Mouse (Mus musculus): ENCODE measurements at regions not wholly inside any gene's neighbourhood (a gene's known extent, or its start where the extent isn't known, plus 50 kb on each side); places are given as distances from the start of the nearest gene placed in this dataset.

DNA sequence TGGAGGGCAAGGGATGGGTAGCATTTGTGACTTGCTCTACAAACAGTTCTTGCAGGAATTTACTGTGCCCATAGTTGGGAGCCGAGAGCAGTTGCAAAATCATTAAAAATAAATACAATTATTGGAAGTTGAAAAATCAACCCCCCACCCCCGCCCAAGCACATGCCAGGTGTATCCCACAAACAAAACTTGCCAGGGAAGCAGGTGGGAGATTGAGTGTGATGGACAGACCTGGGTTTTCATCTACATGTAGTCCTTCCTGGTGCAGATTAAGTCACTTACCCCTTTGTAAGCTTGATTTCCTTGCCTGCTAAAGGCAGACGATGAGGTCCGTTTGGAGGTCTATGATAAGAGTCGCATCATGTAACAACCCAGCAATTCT lies 280.3 kb downstream of the Insig2 start:
- 69% methylated on average over 5 of the region's 5 CpGs for WGBS
- ATAC-seq (ENCODE audit: low FRiP score, low TSS enrichment) (no peak), DNase-seq (no peak)
- Histone ChIP-seq H3K9ac (replicated peaks; ENCODE audit: low read length) (no peak overlapping the region), H3K4me3 (replicated peaks; ENCODE audit: low read depth, low read length) (no peak overlapping the region), H3K4me2 (ENCODE audit: low read length) (no peak overlapping the region), H3K4me1 (ENCODE audit: control insufficient read depth, insufficient read depth, low read length) (peaks cover 6% of the 10 kb centered on the region), H3K36me3 (ENCODE audit: control insufficient read depth, insufficient read depth, low read length) (no peaks in the 10 kb centered on the region), H3K9me3 (ENCODE audit: control insufficient read depth, low read length) (no peaks in the 10 kb centered on the region), H3K27ac (replicated peaks; ENCODE audit: low read depth, low read length) (no peak overlapping the region), H3K27me3 (ENCODE audit: control insufficient read depth, insufficient read depth, low read length) (peaks cover 9% of the 10 kb centered on the region; the same call in 1 of the 2 replicates)

- H3K4me3 ChIP-seq (replicated peaks; ENCODE audit: low read depth, low read length), result no peak overlapping the region
- no peaks in the 10 kb centered on the region for H3K36me3 ChIP-seq (ENCODE audit: control insufficient read depth, insufficient read depth, low read length)
- 0 out of 2 replicates have a peak, but pooled peaks cover 9% of the 10 kb centered on the region for H3K27me3 ChIP-seq (ENCODE audit: control insufficient read depth, insufficient read depth, low read length)
- H3K9me3 ChIP-seq (ENCODE audit: control insufficient read depth, low read length), result no peaks in the 10 kb centered on the region
- DNase-seq (peak; percentile 82), ATAC-seq (ENCODE audit: low FRiP score, low TSS enrichment) (peak; percentile 53; the same call in 1 of the 2 replicates)
- H3K9ac ChIP-seq (replicated peaks; ENCODE audit: low read length), result no peak overlapping the region
- peaks cover 6% of the 10 kb centered on the region for H3K4me1 ChIP-seq (ENCODE audit: control insufficient read depth, insufficient read depth, low read length)
- H3K27ac ChIP-seq (replicated peaks; ENCODE audit: low read depth, low read length), result no peak overlapping the region; the same call in 1 of the 2 replicates
- WGBS, result 23% methylated on average over 11 of the region's 11 CpGs
- H3K4me2 ChIP-seq (ENCODE audit: low read length), result no peak overlapping the region
Measured at GRCm38 (mm10) chr1:121053692-121054091, 278.7 kb downstream of the Insig2 start.

DNA sequence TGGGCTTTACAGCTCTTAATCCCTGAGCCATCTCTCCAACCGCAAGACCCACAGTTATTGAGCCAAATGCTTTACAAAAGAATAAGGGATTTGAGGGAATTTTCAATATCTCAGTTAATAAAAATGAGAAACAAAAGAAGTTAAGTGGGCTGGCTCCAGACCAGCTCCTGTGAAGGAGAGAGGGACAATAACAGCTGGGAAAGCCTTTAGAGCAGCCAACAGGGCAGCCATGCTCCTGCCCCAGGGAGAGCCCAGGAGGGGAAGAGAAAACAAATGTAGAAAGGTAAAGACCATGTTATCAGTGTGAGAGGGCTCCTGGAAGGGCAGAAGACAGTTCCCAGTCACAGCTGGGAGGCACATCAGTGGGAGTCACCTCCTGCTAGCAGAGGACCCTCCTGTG lies 257.8 kb downstream of the Insig2 start:
- H3K27ac ChIP-seq (replicated peaks; ENCODE audit: low read depth, low read length), result no peak overlapping the region
- no peaks in the 10 kb centered on the region for H3K9me3 ChIP-seq (ENCODE audit: control insufficient read depth, low read length)
- no peaks in the 10 kb centered on the region for H3K27me3 ChIP-seq (ENCODE audit: control insufficient read depth, insufficient read depth, low read length)
- no peak overlapping the region for H3K4me3 ChIP-seq (replicated peaks; ENCODE audit: low read depth, low read length)
- no peak overlapping the region for H3K4me2 ChIP-seq (ENCODE audit: low read length)
- H3K4me1 ChIP-seq (ENCODE audit: control insufficient read depth, insufficient read depth, low read length), result no peaks in the 10 kb centered on the region
- WGBS, result 53% methylated on average over 1 of the region's 1 CpGs
- no peaks in the 10 kb centered on the region for H3K36me3 ChIP-seq (ENCODE audit: control insufficient read depth, insufficient read depth, low read length)
- ATAC-seq (ENCODE audit: low FRiP score, low TSS enrichment) (no peak), DNase-seq (no peak)
- H3K9ac ChIP-seq (replicated peaks; ENCODE audit: low read length), result no peak overlapping the region

- Histone ChIP-seq H3K4me2 (ENCODE audit: low read length) (no peak overlapping the region), H3K9ac (replicated peaks; ENCODE audit: low read length) (no peak overlapping the region), H3K36me3 (ENCODE audit: control insufficient read depth, insufficient read depth, low read length) (no peaks in the 10 kb centered on the region), H3K4me3 (replicated peaks; ENCODE audit: low read depth, low read length) (no peak overlapping the region), H3K9me3 (ENCODE audit: control insufficient read depth, low read length) (no peaks in the 10 kb centered on the region), H3K27ac (replicated peaks; ENCODE audit: low read depth, low read length) (peak overlapping the region; percentile 50), H3K27me3 (ENCODE audit: control insufficient read depth, insufficient read depth, low read length) (no peaks in the 10 kb centered on the region), H3K4me1 (ENCODE audit: control insufficient read depth, insufficient read depth, low read length) (no peaks in the 10 kb centered on the region)
- peak; percentile 39 for DNase-seq
- 19% methylated on average over 5 of the region's 5 CpGs for WGBS
- ATAC-seq (ENCODE audit: low FRiP score, low TSS enrichment), result no peak
Measured at GRCm38 (mm10) chr1:121082839-121083238, 249.6 kb downstream of the Insig2 start.

DNA sequence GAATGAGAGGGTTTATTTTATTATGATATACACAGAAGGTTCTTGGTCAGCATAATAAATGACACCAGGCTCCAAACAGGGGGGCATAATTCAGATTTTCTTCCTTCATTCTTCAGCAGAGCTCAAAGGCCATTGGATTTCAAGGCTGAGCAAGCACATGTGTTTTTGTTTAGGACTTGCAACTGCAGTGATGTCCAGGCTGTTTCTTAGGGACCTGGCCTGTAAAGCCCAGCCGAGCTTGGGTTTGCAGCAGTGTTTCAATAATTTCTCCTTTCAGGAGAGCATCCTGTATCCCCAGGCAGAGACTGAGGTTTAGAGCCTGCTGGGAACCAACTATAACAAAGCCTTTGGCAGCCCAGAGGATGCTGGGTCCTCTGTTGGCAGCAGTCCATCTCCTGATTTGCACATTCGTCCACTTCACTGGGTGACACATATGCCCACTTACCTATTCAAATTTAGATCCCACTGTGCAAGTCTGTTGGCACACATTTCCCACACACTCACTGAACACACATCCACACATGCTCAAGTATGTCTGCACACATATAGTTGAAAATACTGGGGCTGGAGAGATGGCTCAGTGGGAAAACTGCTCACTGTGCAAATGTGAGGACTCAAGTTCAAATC lies 247.2 kb downstream of the Insig2 start:
- no peaks in the 10 kb centered on the region for H3K4me1 ChIP-seq (ENCODE audit: control insufficient read depth, insufficient read depth, low read length)
- DNase-seq (peak; percentile 74), ATAC-seq (ENCODE audit: low FRiP score, low TSS enrichment) (peak; percentile 60)
- no peaks in the 10 kb centered on the region for H3K36me3 ChIP-seq (ENCODE audit: control insufficient read depth, insufficient read depth, low read length)
- no peaks in the 10 kb centered on the region for H3K27me3 ChIP-seq (ENCODE audit: control insufficient read depth, insufficient read depth, low read length)
- no peak overlapping the region for H3K27ac ChIP-seq (replicated peaks; ENCODE audit: low read depth, low read length)
- H3K4me3 ChIP-seq (replicated peaks; ENCODE audit: low read depth, low read length), result no peak overlapping the region
- no peaks in the 10 kb centered on the region for H3K9me3 ChIP-seq (ENCODE audit: control insufficient read depth, low read length)
- H3K9ac ChIP-seq (replicated peaks; ENCODE audit: low read length), result no peak overlapping the region
- WGBS, result 30% methylated on average over 2 of the region's 2 CpGs
- no peak overlapping the region for H3K4me2 ChIP-seq (ENCODE audit: low read length)

DNA sequence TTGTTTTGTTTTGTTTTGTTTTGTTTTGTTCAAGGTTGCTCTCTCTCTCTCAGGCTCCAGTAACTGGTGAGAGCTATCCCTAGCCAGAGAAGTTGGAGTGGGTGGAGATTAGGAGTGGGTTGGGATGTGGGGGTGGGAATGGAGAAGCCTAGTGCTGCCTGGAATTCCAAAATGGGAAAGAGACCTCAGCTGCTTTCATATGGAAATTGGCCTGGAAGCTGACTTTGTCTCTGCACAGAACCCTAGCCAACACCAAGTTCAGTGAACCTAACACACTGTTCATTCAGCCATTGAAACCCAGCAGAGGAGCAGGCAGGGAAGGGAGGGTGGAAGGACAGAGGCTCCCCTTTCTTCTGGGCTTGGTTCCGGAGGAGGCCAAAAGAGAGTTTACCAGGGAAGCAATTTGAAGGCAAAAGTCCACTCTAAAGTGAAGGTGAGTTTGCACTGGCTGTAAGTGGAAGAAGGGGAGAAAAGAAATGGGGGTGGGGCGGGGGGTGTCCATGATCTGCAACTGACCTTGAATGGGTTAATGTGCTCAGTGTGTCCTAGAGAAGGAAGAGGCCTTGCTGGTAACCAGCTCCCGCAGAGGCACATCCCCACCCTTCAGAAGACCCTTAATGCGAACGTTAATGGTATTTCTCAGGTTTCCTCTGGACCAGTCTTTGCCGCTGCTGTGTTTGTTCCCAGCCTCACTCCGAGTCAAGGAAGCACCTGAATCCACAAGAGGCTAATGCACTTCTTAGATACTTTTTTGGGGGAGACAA lies 245.1 kb downstream of the Insig2 start:
- H3K36me3 ChIP-seq (ENCODE audit: control insufficient read depth, insufficient read depth, low read length), result no peaks in the 10 kb centered on the region
- H3K27me3 ChIP-seq (ENCODE audit: control insufficient read depth, insufficient read depth, low read length), result no peaks in the 10 kb centered on the region
- peak; percentile 57 for ATAC-seq (ENCODE audit: low FRiP score, low TSS enrichment)
- no peak overlapping the region for H3K4me3 ChIP-seq (replicated peaks; ENCODE audit: low read depth, low read length)
- no peaks in the 10 kb centered on the region for H3K4me1 ChIP-seq (ENCODE audit: control insufficient read depth, insufficient read depth, low read length)
- peak overlapping the region; percentile 20; the same call in 1 of the 2 replicates for H3K4me2 ChIP-seq (ENCODE audit: low read length)
- 9% methylated on average over 7 of the region's 7 CpGs for WGBS
- peak overlapping the region; percentile 47; the same call in 1 of the 2 replicates for H3K27ac ChIP-seq (replicated peaks; ENCODE audit: low read depth, low read length)
- H3K9ac ChIP-seq (replicated peaks; ENCODE audit: low read length), result no peak overlapping the region
- peak; percentile 62 for DNase-seq
- H3K9me3 ChIP-seq (ENCODE audit: control insufficient read depth, low read length), result no peaks in the 10 kb centered on the region

DNA sequence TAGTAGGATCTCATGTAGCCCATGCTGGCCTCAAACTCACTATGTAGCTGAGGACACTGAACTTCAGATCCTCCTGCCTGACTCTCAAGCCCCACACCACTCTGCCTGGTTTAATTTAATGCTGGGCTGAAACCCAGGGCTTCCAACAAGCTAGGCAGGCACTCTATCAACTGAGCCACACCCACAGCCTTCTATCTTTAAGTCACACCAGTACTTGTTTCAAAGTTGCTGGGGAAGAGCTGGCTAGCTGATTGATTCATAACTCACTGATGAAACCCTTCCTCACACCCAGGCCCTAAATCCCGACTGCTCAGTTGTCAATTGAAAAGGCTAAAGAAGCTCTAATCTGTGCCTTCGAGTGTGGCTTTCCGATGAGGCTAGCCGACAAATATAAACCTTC lies 241.8 kb downstream of the Insig2 start:
- 81% methylated on average over 4 of the region's 4 CpGs for WGBS

DNA sequence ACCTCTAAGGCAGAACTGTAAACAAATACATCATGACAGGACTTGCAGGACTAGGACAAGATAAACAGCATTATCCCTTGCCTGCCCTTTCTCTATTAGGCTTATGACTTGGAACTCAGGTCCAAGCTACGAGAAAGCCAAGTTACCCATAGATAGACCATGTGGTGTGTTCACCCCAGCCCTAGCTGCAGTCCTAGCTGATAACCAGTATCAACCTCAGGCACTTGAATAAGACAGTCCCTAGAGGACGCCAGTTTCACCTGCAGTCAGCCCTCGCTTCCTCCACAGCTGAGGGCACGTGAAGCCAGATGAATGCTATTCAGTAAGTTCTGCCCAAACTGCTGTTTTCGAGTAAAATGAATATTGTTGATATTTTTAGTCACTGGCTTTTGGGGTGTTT lies 239.5 kb downstream of the Insig2 start:
- no peak for ATAC-seq (ENCODE audit: low FRiP score, low TSS enrichment)
- Histone ChIP-seq H3K4me3 (replicated peaks; ENCODE audit: low read depth, low read length) (no peak overlapping the region), H3K27me3 (ENCODE audit: control insufficient read depth, insufficient read depth, low read length) (no peaks in the 10 kb centered on the region), H3K4me2 (ENCODE audit: low read length) (no peak overlapping the region), H3K36me3 (ENCODE audit: control insufficient read depth, insufficient read depth, low read length) (no peaks in the 10 kb centered on the region), H3K27ac (replicated peaks; ENCODE audit: low read depth, low read length) (no peak overlapping the region), H3K9me3 (ENCODE audit: control insufficient read depth, low read length) (no peaks in the 10 kb centered on the region), H3K4me1 (ENCODE audit: control insufficient read depth, insufficient read depth, low read length) (peaks cover 10% of the 10 kb centered on the region; the same call in 1 of the 2 replicates), H3K9ac (replicated peaks; ENCODE audit: low read length) (no peak overlapping the region)
- WGBS, result 74% methylated on average over 5 of the region's 5 CpGs
- no peak for DNase-seq

More for the DNA sequence above, 241.8 kb downstream of the Insig2 start:
- no peak overlapping the region for H3K4me2 ChIP-seq (ENCODE audit: low read length)
- no peak overlapping the region for H3K4me3 ChIP-seq (replicated peaks; ENCODE audit: low read depth, low read length)
- no peak overlapping the region for H3K9ac ChIP-seq (replicated peaks; ENCODE audit: low read length)
- H3K4me1 ChIP-seq (ENCODE audit: control insufficient read depth, insufficient read depth, low read length), result no peaks in the 10 kb centered on the region
- no peaks in the 10 kb centered on the region for H3K9me3 ChIP-seq (ENCODE audit: control insufficient read depth, low read length)
- DNase-seq, result no peak
- no peaks in the 10 kb centered on the region for H3K27me3 ChIP-seq (ENCODE audit: control insufficient read depth, insufficient read depth, low read length)
- H3K27ac ChIP-seq (replicated peaks; ENCODE audit: low read depth, low read length), result no peak overlapping the region
- ATAC-seq (ENCODE audit: low FRiP score, low TSS enrichment), result no peak
- H3K36me3 ChIP-seq (ENCODE audit: control insufficient read depth, insufficient read depth, low read length), result no peaks in the 10 kb centered on the region

All from midbrain, embryonic 14.5 days (tissue).